Mouse (Mus musculus): ENCODE measurements around the gene Soat1.

- TF ChIP-seq CTCF (IDR thresholded peaks at IDR 0.05; ENCODE audit: low read depth), result no peak
- TF ChIP-seq EP300 (IDR thresholded peaks at IDR 0.05; ENCODE audit: low read depth), result no peak
Observed at GRCm38 (mm10) chr1:156445049-156445448, 29.1 kb downstream of the Soat1 start.

Data from liver, postnatal 0 days (tissue).